Mouse (Mus musculus) heart, postnatal 0 days (tissue): ENCODE measurements around the gene Calr.

Experiments
- CTCF ChIP-seq: IDR thresholded peaks from 2 replicates; pipeline ENCODE4 v1.5.1; 2016; ENCODE audit warnings: antibody characterized with exemption, control low read depth, low read depth
- EP300 ChIP-seq: IDR thresholded peaks from 2 replicates; pipeline ENCODE4 v1.6.1; 2016; ENCODE audit warnings: antibody characterized with exemption, low read depth

GRCm38 (mm10) chr8:84837149-84837911, 9.4 kb downstream of the Calr start:
- TF ChIP-seq EP300 (no peak), CTCF (no peak)
